23 mouse cellular contexts compared by ENCODE assay signal in the genomic region with DNA sequence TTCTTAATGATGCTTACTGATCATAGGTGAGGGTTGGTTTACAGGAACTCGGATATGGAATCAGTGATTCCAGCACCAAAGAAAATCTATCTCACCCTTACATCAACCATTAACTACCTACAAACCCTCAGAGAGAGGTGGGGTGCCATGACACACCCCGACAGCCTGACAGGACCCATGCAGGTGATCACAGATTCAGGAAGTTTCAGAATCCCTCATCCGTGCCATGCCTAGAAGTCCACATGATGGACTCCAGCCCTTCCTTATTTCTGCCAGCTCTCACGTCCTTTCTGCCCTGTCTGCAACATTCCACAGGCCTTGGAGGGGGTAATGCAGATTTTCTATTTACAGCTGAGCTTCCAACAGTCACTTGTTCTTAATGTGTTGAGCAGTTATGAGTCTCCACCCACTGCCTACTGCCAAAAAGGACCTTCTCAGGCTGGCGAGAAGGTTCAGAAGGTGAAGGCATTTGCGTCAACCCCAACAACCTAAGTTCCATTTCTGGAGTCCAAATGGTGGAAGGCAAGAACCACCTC. TPM values are rescaled to one million over a fixed set of nuclear protein-coding genes. Genes with fewer than 3 reads are reported as not detected.
DNase-seq lines count a peak whose midpoint lies in the region; ATAC-seq lines count a peak whose summit lies in the region.
"Had no signal": no experiment of that assay in that cellular context is flagged by ENCODE, and none has a peak within 500 bp of the region (broad histone marks: within the 10 kb centered on the region; RNA-seq: fewer than 3 reads in every experiment).

No protein-coding gene starts in this region.

- H3K27me3 ChIP-seq in kidney, embryonic 15.5 days: no peaks in the 10 kb centered on the region
- H3K27me3 ChIP-seq: embryonic facial prominence, embryonic 15.5 days; forebrain, embryonic 15.5 days; heart, embryonic 12.5 days; hindbrain, embryonic 13.5 days had no signal

- H3K4me2 ChIP-seq in kidney, embryonic 15.5 days: no peak overlapping the region
- H3K4me2 ChIP-seq: embryonic facial prominence, embryonic 15.5 days; forebrain, embryonic 15.5 days; heart, embryonic 12.5 days; hindbrain, embryonic 13.5 days had no signal

- H3K9ac ChIP-seq in kidney, embryonic 15.5 days: no peak overlapping the region
- H3K9ac ChIP-seq: embryonic facial prominence, embryonic 15.5 days; forebrain, embryonic 15.5 days; heart, embryonic 12.5 days; hindbrain, embryonic 13.5 days had no signal

- H3K4me1 ChIP-seq in kidney, embryonic 15.5 days: no peaks in the 10 kb centered on the region
- H3K4me1 ChIP-seq: embryonic facial prominence, embryonic 15.5 days; forebrain, embryonic 15.5 days; hindbrain, embryonic 13.5 days had no signal

- H3K9me3 ChIP-seq in kidney, embryonic 15.5 days (replicated peaks): no peaks in the 10 kb centered on the region
- H3K9me3 ChIP-seq: embryonic facial prominence, embryonic 15.5 days; forebrain, embryonic 15.5 days; G1E; heart, embryonic 12.5 days; hindbrain, embryonic 13.5 days had no signal

- 78% methylated on average over 6 of the region's 6 CpGs for WGBS in kidney, embryonic 15.5 days

- peak; percentile 7 for DNase-seq in fibroblast of lung, adult 2 months (ENCODE audit: low read depth)
- DNase-seq in kidney, adult 18-20 months: peak; percentile 73
- DNase-seq in kidney, postnatal 14 days: peak; percentile 82
- no peak for DNase-seq in thymus, postnatal 0 days (ENCODE audit: low spot score)
- DNase-seq in B cell, adult 2 months: no peak
- no peak for DNase-seq in neural tube, embryonic 10.5 days (ENCODE audit: extremely low spot score, low spot score)
- DNase-seq: adrenal gland, postnatal 10 days; cerebellum, adult 11 months; cerebellum, adult 8-10 months; cerebellum, postnatal 14 days; embryo, embryonic 11 days; gastrocnemius, postnatal 10 days; heart, adult 2 months; heart, postnatal 36 days had no signal

- H3K27ac ChIP-seq in kidney, embryonic 15.5 days: no peak overlapping the region
- H3K27ac ChIP-seq: embryonic facial prominence, embryonic 15.5 days; forebrain, embryonic 15.5 days; heart, adult 2 months; hindbrain, embryonic 13.5 days; hindbrain, postnatal 0 days had no signal

- peak; percentile 64; the same call in 1 of the 2 replicates for ATAC-seq in kidney, embryonic 15.5 days (replicated peaks; ENCODE audit: low FRiP score)
- ATAC-seq: CD4-positive, CD25-positive, alpha-beta regulatory T cell, adult 4 months; forebrain, embryonic 15.5 days; hindbrain, postnatal 0 days had no signal

- H3K4me3 ChIP-seq in kidney, embryonic 15.5 days (replicated peaks): no peak overlapping the region
- H3K4me3 ChIP-seq: embryonic facial prominence, embryonic 15.5 days; erythroblast, embryonic 14.5 days; forebrain, embryonic 15.5 days; heart, adult 2 months; heart, embryonic 12.5 days; hindbrain, embryonic 13.5 days had no signal

- no peaks in the 10 kb centered on the region for H3K36me3 ChIP-seq in kidney, embryonic 15.5 days
- H3K36me3 ChIP-seq: embryonic facial prominence, embryonic 15.5 days; forebrain, embryonic 15.5 days; G1E; heart, embryonic 12.5 days; hindbrain, embryonic 13.5 days had no signal

RNA-seq across cellular contexts. Expression of a gene that starts 11.7 kb away (rescaled TPM):
- 32.9 and 35.3 TPM in 2 replicates for polyA plus RNA-seq in kidney, embryonic 15.5 days (2015; fragmentation: Nextera tagmentation; extraction: Ambion mirVana)
- polyA plus RNA-seq in thymus, postnatal 0 days (2015; fragmentation: Nextera tagmentation; extraction: Ambion mirVana): 2.7 and 2.8 TPM in 2 replicates
- polyA plus RNA-seq: CD4-positive, CD25-positive, alpha-beta regulatory T cell, adult 4 months; erythroblast, embryonic 14.5 days; G1E had no signal

RNA-seq across cellular contexts. Expression of a gene that starts 40.0 kb away (rescaled TPM):
- 0.18 and 0.54 TPM in 2 replicates for polyA plus RNA-seq in kidney, embryonic 15.5 days (2015; fragmentation: Nextera tagmentation; extraction: Ambion mirVana)
- 8.5 and 9.0 TPM in 2 replicates for polyA plus RNA-seq in thymus, postnatal 0 days (2015; fragmentation: Nextera tagmentation; extraction: Ambion mirVana)
- polyA plus RNA-seq: erythroblast, embryonic 14.5 days; hindbrain, postnatal 0 days had no signal

Comparison
In these comparisons a context has a peak if more than half of its experiments do, and no peak if none do; other contexts are left out.
1. DNase-seq: peak in fibroblast of lung, adult 2 months (single experiment), kidney, adult 18-20 months (single experiment) and kidney, postnatal 14 days (single experiment); none in thymus, postnatal 0 days (single experiment), B cell, adult 2 months (0 of 2) and neural tube, embryonic 10.5 days (single experiment).